Mouse (Mus musculus): ENCODE results near the gene Trip13.

GRCm38 (mm10) chr13:73953551-73954130 lies 16.1 kb upstream of the Trip13 start:
- TF ChIP-seq TCF12 (IDR thresholded peaks at IDR 0.05; ENCODE audit: low read depth, low read length) = no peak
- no peak for TF ChIP-seq ETS1 (conservative IDR thresholded peaks at IDR 0.05; ENCODE audit: low read depth, low read length)
- no peak for TF ChIP-seq CHD1 (IDR thresholded peaks at IDR 0.05; ENCODE audit: low read depth, low read length)
- TF ChIP-seq CTCF (conservative IDR thresholded peaks at IDR 0.05 in 1 of 2, IDR thresholded peaks at IDR 0.05 in 1 of 2; ENCODE audit: low read depth in 2 of 2, low read length in 2 of 2) = no peak
- no peak for TF ChIP-seq GABPA (IDR thresholded peaks at IDR 0.05; ENCODE audit: insufficient replicate concordance, low read depth, low read length)
- no peak for TF ChIP-seq NELFE (IDR thresholded peaks at IDR 0.05; ENCODE audit: low read depth, low read length)
- TF ChIP-seq NRF1 (IDR thresholded peaks at IDR 0.05; ENCODE audit: low read depth, low read length) = no peak
- TF ChIP-seq MAFK (IDR thresholded peaks at IDR 0.05; ENCODE audit: insufficient replicate concordance, low read length) = no peak
- TF ChIP-seq ZNF384 (IDR thresholded peaks at IDR 0.05; ENCODE audit: low read depth, low read length) = no peak
